Mouse (Mus musculus) cerebral cortex, adult 2 months (tissue): ENCODE results near the gene Pgm5.

Experiments
- WGBS: fragments of 180-500 bp; shearing (Covaris S2); methylation state at CpG from one replicate; pipeline ENCODE4 v1.1.7; 2018; 5-methylcytosine and 5-hydroxymethylcytosine counted together

Pgm5 gene

DNA sequence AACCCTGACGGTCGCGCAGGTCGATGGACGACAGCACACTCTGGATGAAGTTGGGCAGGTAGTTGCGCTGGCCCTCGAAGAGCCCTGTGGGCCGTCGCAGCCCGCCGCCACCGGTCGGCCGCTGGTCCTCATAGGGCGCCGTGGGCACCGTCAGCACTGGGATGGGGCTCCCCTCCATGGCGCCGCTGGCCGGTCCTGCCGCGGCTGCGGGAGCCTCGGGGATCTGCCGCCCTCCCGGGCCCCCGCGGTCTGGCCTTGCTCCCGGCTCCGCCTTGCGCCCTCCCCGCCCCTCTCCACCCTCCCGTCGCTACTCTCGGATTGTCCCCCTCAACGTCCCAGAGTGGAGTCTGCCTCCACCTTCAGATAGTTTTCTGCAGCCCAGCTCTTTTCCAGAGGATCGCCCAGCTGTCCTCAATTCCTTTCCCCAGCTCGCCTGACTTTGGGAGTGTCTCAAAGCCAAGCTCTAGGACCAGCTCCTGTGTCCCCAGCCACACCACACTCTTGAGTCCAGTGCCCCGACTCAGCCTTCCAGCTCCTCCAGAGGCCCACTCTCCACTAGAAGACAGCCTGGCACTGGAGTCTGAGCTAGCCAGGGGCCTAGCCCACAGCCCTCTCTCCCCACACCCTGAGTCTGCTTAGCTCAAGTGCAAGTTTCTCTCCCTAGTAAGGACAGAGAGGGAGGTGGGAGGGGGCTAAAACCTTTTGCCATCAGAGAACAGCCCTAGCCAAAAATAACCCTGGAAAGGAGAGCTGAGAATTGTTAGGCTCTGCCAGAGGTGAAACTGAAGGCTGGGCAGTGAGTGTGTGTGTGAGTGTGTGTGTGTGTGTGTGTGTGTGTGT lies at the start of gene Pgm5:
TSS of gene Pgm5 (minus strand) at position 244 of the 840 bp plus-strand sequence.
- 4% methylated on average over 39 of the region's 39 CpGs for WGBS

DNA sequence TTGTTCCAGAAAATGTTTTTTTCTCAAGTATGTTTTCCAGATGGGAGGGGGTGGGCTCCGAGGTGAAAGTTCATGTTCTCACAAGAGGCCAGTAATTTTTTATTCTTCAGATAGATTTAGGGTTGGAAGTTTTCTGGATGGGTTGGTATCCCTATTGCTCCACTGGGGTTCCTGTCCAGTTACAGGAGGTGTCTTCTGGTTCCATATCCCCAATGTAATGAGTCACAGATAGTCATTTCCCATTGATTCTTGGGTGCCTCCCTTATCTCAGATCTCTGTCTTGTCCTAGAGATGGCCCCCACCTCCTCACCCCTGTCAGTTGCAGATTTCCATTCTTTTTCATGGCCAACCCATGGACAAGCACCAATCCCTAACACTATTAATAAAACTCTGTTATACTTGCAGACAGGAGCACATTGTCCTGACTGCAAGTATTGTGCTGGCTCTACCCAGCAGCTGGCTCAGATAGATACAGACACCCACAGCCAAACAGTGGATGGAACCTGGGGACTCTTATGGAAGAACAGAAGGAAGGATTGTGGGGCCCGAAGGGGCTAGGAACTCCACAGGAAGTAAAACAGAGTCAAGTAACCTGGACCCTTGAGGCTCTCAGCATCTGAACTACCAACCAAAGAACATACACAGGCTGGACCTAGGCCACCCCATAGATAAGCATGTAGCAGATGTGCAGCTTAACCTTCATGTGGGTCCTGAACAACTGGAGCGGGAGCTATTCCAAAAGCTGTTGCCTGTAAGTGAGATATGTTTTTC lies 46.9 kb upstream of the Pgm5 start:
- 89% methylated on average over 3 of the region's 3 CpGs for whole genome bisulfite sequencing

DNA sequence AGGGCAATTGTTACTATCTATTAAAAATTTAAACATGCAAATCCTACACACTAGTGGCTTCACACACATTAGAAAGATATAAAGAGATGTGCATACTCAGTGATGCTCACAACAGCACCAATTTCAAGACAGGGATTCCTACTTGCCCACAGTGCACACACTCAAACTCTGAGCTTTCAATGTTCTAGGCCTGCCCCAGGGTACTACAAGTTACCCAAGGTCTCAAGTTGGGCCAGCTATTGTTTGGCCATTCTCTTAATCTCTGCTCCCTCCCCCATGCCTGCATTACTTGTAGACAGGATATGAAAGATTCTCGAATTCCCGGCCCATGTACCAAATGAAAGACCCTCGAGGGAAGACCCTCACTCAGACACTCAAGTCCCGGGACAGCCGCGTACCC lies 46.0 kb upstream of the Pgm5 start:
- WGBS = 92% methylated on average over 6 of the region's 6 CpGs

DNA sequence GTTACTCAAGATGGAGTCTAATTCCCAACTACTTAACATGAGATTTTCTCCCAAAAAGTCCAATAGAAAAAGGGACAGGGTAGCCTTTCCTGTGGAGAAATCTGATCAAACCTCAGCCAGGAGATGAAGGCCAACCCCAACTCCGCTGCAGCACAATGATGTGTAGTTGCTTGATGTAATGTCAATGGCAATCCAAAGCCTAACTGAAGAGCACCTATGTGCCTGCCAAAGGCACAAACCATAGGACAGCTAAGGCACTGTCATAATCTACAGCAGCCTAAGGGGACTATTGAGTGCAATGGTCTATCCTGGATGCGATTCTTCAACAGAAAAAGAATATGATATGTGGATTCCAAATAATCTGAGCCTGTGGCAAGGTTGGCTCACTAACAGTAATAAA lies 41.2 kb upstream of the Pgm5 start:
- 74% methylated on average over 2 of the region's 2 CpGs for WGBS

DNA sequence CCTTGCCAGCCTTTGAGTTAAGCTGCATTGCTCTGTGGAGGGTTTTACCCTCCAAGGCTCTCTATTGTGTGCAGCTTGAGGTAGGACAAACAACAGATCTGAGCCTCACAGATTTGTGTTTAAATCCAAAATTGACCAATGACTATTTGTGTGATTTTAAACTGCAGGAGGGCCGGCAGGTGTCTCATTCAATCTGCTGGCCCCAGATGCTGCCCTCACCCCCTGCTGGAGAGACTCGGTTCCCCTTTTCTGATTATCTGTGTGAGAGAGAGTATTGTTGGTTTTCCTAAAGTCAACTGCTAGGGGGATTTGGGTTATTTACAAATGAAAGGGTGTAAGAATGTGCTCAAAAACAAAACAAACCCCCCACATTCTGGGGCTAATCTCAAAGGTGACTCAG lies 40.6 kb upstream of the Pgm5 start:
- 25% methylated on average over 2 of the region's 2 CpGs for WGBS

DNA sequence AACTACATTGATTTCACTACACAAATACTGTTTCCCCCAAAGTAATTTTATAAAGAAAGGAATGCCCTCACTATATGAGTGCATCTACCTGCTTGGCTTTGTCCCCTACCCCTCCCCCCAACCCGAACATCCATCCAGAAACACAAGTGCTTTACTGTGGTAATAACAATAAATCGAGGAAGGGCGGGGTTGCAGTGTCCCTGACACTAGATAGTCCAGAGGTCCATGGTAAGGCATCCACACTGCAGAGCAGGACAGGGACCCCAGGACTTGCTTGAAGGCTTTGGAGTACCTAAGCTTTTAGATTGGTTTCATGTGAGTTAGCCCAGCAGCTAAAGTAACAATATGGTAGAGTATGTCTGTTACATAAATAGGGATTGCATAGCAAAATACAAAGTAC lies 40.0 kb upstream of the Pgm5 start:
- WGBS = 6% methylated on average over 3 of the region's 3 CpGs

DNA sequence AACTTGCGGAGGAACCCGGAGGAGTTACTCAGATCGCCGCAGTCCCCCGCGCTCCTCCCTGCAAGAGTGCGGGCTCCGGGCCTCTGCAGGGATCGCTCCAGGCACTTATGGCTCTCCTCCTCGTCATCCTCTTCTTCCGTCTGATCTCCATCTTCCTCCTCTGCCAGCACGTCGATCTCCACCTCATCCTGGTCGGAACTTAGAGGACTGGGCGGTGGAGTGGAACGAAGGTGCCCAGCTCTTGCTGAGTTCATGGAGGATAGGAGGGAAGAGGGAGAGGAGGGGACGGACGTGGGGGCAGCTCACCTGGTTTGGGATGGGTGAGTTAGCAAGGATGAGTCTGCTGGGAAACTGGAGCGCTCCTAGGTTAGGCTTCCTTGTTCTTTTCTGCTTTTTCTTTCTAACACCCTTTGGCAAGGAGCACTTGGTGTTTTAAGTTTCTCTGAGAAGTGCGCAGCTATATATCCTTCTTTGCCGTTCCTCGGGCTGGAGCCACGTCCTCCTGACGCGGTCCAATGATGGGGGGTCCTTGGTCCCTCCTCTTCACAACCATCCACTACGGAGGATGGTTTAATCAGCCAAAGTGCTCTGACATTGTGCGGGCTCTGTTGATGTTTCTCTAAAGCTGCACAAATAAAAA lies 39.0 kb upstream of the Pgm5 start, which contains the start of gene Foxd4:
TSS of gene Foxd4 (minus strand) at position 617 of the 640 bp plus-strand sequence.
- WGBS = 2% methylated on average over 27 of the region's 27 CpGs

DNA sequence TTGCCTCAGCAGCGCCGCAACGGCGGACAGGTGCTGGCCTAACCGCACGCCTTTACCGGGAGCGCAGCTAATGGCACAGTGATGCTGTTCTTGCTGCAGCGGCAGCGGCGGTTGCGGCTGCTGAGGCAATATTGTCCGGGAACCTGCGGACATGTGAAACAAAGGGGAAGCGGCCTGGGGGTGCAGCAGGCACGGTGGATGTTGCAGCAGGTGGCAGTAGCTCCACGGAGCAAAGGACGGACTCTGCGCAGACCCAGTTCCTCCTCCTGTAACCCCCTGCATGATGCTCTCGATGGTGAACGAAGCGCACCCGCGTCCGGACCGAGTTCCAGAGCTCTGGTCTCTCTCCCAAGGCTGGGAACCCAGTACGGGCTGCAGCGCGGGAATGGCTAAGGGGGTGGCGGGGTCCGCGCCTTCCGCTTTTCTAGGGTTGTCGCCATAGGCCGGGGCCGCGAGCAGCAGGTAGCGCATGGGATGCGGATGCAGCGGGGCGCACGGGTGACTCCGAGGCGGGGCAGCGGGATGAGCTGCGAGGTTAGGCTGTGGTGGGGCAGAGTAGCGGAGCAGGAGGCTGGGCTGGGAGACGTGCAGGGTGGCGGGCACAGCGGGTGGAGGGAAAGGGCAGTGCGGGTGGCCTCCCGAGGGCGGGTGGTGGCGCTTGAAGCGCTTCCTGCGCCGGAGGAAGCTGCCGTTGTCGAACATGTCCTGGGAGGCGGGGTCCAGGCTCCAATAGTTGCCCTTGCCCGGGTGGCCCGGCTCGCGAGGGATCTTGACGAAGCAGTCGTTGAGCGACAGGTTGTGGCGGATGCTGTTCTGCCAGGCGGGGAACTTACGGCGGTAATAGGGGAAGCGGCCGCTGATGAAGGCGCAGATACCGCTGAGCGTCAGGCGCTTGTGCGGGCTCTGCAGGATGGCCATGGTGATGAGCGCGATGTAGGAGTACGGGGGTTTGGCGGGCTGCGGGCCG lies 38.2 kb upstream of the Pgm5 start:
- WGBS = 1% methylated on average over 82 of the region's 84 CpGs

DNA sequence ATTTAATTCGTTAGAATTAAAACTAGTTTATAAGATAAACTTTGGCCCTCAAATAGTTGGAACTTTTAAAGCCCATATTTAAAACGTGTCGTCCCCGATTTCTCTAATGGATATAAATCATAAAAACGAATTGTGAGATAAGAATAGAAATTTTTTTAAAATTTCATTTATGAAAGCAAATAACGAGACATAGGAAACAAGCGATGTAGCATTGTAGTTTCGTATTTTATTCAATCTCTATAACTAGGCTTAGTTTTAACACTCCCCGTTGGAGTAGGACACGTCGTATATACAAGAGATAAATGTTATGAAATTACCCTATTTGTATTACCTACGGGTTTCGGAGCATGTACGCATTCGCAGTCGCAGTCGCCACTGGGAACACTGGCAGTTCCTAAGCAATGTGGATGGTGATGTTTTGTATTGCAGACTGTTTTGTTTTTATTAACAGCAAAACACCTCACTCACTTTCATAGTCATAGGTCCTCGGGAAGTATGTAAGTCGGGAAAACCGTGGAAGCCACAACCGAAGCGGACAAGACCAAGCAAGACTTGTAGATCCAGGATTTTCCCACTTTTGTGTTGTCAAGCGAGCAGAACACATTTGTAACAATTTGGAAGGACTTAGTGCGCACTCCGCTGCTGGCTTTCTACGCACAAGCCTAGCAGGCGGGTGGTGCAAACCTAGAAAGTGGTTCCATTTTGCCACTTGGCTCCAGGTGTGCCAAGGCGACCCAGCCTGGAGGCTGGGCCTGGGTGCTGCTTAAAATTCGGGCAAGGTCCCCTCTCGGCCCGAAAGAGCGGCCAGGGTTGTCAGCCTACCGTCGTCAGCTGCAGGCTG lies 37.3 kb upstream of the Pgm5 start:
- WGBS = 6% methylated on average over 34 of the region's 34 CpGs

DNA sequence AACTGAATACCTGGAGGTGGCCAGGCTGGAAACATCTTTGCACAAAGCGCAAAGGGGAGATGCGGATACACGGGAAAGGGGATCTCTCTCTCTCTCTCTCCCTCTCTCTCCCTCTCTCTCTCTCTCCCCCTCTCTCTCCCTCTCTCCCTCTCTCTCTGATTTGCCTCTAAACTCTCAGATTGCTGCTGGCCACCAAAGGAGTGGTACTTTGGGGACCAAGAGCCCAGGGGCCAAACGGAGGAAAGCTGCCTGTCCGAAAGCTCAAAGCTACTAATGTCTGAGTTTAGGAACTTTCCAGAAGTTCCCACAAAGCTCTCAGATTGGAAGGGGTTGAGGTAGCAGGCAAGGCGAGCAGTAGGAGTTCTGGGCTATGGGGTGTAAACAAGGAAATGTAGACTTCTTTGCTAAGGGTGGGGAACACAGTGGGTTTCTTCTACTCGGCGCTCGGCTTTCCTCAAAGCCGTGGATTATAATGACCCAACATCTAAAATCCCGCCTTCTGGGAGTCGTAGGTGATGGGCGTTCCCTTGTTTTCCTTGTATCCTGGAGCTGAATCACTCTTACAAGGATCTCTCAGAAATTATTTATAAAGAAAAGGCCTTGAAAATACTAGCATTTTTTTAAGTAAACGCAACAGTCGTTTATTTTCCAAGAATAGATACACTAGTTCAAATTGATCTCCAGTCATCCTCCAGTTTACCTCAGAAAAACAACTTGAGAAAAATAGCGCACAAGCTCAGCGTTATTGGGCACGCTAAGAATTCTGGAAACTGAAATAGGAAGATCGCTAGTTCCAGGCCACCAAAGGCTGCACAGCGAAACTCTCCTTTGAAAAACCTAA lies 36.5 kb upstream of the Pgm5 start:
- 5% methylated on average over 20 of the region's 20 CpGs for WGBS

DNA sequence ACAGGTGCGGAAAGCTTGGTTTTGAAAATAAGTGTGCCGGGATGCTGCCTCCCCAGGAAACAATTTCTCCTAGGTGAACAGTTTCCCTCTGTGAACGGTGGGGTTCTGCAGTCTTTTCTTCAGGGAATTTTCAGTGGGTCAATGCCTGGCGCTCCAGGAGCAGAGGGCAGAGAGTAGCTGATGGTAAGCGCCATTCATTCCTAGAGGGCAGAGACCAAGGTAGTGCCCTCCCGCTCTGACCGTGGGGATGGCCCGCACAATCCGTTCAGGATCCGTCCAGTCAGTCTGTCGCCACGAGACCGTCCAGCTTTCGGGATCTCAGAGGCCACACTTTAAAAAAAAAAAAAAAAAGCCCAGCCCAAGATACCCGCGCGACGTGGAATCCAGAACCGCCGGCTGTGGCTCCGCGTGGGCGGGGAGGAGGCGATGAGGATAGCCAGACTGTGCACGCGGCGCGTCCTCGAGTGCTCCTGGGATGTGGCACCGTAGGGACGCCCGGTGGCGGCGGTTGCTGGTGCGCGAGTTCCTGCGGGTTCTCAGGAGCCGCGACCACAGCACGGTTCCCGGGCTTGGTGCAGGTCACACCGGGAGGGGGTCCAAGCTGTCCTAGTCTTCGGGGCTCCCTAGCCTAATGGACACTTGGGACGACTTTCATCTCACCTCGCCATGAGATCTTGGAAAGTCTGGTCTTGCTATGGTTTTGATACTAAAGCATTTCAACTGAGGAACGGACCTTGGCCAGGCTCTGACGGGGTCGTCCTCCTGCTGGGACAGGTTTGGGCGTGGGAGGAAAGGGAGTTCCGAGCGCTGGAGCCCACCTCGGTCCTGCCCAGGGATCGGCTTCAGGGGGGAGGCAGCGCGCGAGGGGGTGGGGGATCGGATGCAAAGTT lies 35.6 kb upstream of the Pgm5 start:
- 5% methylated on average over 57 of the region's 57 CpGs for WGBS

DNA sequence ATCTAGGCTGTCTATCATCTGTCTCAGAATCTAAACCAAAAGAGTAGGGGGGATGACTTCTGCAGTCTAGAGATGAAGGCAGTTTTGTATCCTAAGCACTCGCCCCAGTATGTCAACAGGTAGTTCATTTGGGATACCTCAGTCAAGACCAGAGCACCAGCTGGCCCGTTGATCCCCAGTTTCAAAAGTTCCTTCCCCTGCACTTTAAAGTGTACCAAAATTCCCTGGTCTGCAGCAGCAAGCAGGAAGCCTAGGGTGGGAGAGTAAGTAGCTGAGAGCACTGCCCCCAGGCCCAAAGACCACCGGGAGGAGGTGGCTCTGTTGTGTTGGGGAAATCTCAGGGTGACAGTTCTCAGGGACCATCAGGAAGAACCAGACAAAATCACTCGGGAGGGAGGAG lies 34.9 kb upstream of the Pgm5 start:
- 35% methylated on average over 4 of the region's 4 CpGs for WGBS

DNA sequence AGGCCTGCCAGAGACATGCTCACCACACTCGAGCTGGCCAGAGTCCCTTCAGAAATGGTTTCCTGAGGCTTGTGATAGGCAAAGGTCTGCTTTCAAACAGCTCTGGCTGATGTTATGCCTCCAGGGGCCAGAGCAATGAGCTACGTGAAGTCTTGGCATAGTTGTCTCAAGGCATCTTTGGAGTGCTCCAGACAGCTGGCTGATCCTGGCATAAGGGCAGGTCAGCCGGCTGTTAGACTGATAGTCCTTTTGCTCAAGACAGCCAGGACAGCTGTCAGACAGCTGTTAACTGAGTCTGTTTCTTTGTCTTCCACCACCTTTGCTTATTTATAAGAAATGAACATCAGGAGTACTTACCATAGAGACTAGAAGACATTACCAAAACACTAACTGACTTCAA lies 25.2 kb upstream of the Pgm5 start:
- 91% methylated on average over 3 of the region's 3 CpGs for WGBS

DNA sequence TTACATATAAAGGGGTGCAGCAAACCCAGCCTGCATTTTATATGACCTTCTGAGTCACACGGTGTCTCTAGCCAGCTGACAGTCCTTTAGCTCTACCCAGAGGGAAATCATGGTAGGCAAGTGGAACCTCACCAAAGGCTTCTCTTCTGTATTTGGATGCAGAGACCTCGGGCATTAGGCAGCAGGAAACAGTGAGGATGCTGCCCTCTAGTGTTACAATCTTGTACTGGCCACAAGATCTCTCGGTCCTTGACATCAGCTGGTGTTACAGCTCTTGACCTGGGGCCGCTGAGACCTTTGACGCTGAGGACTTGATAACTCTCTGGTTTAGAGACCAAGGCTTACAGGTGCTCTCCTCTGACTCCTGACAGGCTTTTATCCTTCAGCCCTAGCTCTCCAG lies 23.8 kb upstream of the Pgm5 start:
- WGBS = 17% methylated on average over 5 of the region's 5 CpGs

DNA sequence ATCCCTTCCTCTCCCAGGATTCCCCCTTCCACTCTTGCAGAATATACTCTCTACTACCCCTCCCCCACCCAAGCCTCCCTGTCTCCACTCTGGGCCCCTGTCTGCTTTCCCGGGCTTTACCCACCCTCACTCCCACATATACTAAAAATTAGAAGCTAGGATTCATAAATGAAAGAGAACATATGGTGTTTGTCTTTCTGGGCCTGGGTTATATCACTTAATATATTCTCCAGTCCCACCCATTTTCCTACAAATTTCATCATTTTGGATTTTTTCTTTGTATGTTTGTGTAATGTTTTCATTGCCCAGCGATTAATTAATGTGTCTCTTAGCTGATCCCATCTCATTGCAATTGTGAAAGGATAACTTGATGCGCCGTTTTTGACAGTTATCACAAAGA lies 19.6 kb upstream of the Pgm5 start:
- 75% methylated on average over 4 of the region's 4 CpGs for WGBS

DNA sequence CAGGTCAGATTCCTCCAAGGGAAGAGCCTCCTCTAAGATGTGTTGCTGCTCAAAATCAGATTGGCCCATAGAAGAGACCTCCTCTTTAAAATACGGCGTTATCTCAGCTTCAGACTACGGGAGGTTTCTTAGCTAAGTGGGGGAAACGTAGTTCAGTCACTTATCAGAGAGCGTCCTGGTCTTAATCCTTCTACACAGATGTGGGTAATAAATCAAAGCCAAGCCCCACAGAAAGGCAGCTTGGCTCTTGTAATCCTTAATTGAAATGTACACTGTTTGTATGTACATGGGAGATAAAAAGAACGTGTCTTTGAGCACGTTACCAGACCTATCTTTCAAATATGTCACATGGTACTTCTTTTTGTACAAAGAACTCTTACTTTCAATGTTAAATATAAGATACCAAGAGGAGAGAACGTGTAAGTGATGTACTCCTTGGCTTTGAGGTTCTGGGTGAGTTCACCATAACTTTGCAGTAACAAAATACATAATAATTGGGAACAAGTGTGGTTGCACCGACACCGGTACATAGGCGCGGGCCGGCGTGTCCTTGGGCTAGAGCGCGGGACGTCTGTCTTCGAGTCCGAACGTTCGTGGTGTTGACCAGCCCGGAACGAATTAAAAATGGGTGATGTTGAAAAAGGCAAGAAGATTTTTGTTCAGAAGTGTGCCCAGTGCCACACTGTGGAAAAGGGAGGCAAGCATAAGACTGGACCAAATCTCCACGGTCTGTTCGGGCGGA lies 13.6 kb upstream of the Pgm5 start, which contains the start of gene Gm10053:
TSS of gene Gm10053 (plus strand) at position 558 of the 742 bp plus-strand sequence.
- WGBS = 92% methylated on average over 23 of the region's 26 CpGs

DNA sequence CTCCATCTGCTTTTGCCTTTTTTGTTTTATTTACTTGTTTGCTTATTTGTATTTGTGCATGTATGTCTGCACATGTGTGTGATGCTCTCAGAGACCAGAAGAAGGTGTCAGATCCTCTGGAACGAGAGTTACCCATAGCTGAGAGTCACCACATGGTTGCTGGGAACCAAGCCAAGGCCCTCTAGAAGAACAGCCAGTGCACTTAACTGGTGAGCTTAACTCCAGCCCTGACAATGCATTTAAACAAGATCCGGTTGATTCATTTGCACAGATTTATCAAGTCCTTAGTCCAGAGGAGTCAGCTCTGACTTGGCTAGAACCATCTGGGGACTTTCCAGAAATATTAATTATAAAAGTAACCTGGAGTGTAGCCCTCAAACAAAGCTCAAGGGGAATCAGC lies 12.2 kb upstream of the Pgm5 start:
- 40% methylated on average over 2 of the region's 2 CpGs for WGBS
